Mouse (Mus musculus): Measurements from ENCODE around the gene Maml2.

DNA sequence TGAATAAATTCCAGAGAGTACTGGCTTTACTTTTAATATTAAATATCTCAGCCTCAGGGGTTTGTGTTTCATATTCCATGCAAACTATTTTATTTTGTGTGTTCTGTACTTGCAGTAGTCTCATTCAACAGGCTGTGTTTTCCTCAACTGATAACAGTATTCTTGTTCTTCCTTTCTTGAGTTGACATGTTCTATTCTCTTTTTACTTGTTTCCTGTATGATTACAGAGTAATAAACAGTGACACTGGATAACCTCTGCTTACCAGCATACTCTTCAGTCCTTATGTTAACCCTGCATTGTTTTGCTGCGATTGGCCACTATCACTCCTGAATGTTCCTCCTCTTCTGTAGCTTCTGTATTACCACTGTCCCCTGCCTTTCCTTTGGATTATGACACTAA, 41.0 kb upstream of the Maml2 start:
- TF ChIP-seq CTCF (IDR thresholded peaks at IDR 0.05; ENCODE audit: borderline replicate concordance, insufficient read depth, low read depth, low read length): no peak
- no peak for TF ChIP-seq POLR2A (IDR thresholded peaks at IDR 0.05; ENCODE audit: borderline replicate concordance, insufficient read depth, low read length)
